Mouse (Mus musculus) forebrain, embryonic 11.5 days (tissue): ENCODE results near the gene Zic4. TPM values are rescaled to one million over a fixed set of nuclear protein-coding genes. Genes with fewer than 3 reads are reported as not detected.

Experiments
- ATAC-seq: fragments of 200-750 bp; cut with Nextera tagmentation; replicated peaks from 2 replicates; pipeline ENCODE4 v1.8.0; 2017; ENCODE audit warnings: moderate TSS enrichment; ENCODE audit not compliant: low FRiP score
- DNase-seq: peaks from one replicate; pipeline ENCODE4 v3.0.0-alpha.2; 2017; ENCODE audit warnings: low spot score
- H3K27ac ChIP-seq: fragments of 300-500 bp; sonication (generic); 2 replicates; pipeline ENCODE4 v1.5.1; 2014; ENCODE audit warnings: low read depth, low read length
- H3K27me3 ChIP-seq: fragments of 300-500 bp; sonication (generic); 2 replicates; pipeline ENCODE4 v1.6.1; 2014; ENCODE audit warnings: mild to moderate bottlenecking, low read length, mixed read lengths; ENCODE audit not compliant: control insufficient read depth, insufficient read depth
- H3K36me3 ChIP-seq: fragments of 300-500 bp; sonication (generic); 2 replicates; pipeline ENCODE4 v1.6.1; 2014; ENCODE audit warnings: mild to moderate bottlenecking, low read length, moderate library complexity, mixed read lengths; ENCODE audit not compliant: control insufficient read depth, insufficient read depth
- H3K4me1 ChIP-seq: fragments of 300-500 bp; sonication (generic); replicated peaks from 2 replicates; pipeline ENCODE4 v1.6.1; 2014; ENCODE audit warnings: low read length, mixed read lengths; ENCODE audit not compliant: control insufficient read depth, insufficient read depth
- H3K4me2 ChIP-seq: fragments of 300-500 bp; sonication (generic); 2 replicates; pipeline ENCODE4 v1.6.1; 2014; ENCODE audit warnings: low read depth, mild to moderate bottlenecking, low read length, moderate library complexity, mixed read lengths; ENCODE audit not compliant: severe bottlenecking
- H3K4me3 ChIP-seq: fragments of 300-500 bp; sonication (generic); 2 replicates; pipeline ENCODE4 v1.5.1; 2014; ENCODE audit warnings: low read depth, low read length
- H3K9ac ChIP-seq: fragments of 300-500 bp; sonication (generic); 2 replicates; pipeline ENCODE4 v1.6.1; 2014; ENCODE audit warnings: low read length
- H3K9me3 ChIP-seq: fragments of 300-500 bp; sonication (generic); 2 replicates; pipeline ENCODE4 v1.6.1; 2016; ENCODE audit warnings: low read length, mixed read lengths; ENCODE audit not compliant: control insufficient read depth
- WGBS: fragments of 180-500 bp; shearing (Covaris S2); extraction: QIAGEN DNeasy Blood & Tissue Kit; methylation state at CpG from one replicate; pipeline ENCODE4 v1.1.7; 2014; 5-methylcytosine and 5-hydroxymethylcytosine counted together
- polyA plus RNA-seq: library from polyadenylated mRNA; unstranded; fragments of >200 nt; fragmentation: Nextera tagmentation; extraction: Ambion mirVana; gene quantifications from 2 replicates; pipeline ENCODE4 v1.2.1, GENCODE M21; 2014

The Zic4 gene
- polyA plus RNA-seq, 1 experiment from 2014 or later: 59.5 TPM

DNA sequence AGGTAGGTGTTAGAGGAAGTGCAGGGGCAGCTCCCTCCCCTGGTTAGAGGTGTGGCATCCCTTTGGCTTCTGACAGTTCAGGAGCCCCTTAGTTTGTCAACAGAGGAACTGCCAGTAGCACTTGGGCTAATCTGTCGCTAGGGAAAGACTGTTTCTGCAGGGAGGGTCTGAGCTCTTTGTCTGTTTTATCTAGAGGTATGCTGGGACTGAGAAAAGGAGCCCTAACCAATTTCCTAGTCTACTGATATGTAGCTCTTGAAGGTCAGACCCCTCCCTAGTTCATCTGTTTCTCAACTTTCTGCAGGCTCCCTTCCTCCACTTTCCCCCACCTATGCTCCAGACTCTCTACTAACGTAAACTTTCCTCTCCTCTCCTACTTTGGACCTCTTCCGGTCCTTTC lies 47.6 kb downstream of the Zic4 start:
- DNase-seq (no peak), ATAC-seq (no peak)
- H3K9ac ChIP-seq: peak overlapping the region; percentile 41
- peaks cover 42% of the 10 kb centered on the region for H3K27me3 ChIP-seq
- peak overlapping the region; percentile 17; the same call in 1 of the 2 replicates for H3K4me3 ChIP-seq
- H3K27ac ChIP-seq: peak overlapping the region; percentile 34
- H3K9me3 ChIP-seq: no peaks in the 10 kb centered on the region
- no peaks in the 10 kb centered on the region for H3K4me1 ChIP-seq
- no peaks in the 10 kb centered on the region for H3K36me3 ChIP-seq
- 0% methylated on average over 3 of the region's 3 CpGs for WGBS
- H3K4me2 ChIP-seq: peak overlapping the region; percentile 39

DNA sequence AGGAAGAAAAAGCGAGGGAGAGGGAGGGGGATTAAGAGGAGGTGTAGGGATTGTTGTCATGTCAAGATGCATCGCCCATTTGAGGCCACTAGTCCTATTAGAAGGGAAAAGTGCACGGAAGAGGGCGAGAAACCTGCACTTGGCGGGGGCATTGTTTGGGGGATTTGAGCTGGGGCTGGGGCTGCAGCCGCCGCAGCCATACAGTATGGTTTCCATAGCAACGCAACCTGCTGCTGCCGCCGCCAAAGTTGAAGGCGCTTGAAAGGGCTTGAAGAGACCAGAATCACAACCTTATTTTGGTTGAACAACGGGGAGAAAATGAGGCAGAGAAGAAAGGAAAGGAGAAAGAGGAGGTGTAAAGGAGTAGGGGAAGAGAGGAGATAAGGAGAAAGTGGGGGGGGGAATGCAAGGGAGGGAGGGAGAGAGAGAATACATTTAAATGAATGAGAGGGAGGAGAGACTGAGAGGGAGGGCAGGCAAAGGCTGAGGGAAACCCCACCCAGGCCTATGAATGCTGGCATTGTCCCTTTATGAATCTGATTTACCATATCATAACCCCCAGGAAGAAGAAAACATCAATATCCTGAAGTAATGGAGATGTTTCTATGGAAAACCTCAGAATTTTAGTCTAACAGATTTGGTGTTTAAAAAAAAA lies 51.9 kb downstream of the Zic4 start:
- Histone ChIP-seq H3K27ac (no peak overlapping the region), H3K4me1 (no peaks in the 10 kb centered on the region; the same call in 1 of the 2 replicates), H3K9me3 (no peaks in the 10 kb centered on the region), H3K9ac (no peak overlapping the region), H3K4me3 (no peak overlapping the region), H3K27me3 (peaks cover 44% of the 10 kb centered on the region), H3K36me3 (no peaks in the 10 kb centered on the region), H3K4me2 (peak overlapping the region; percentile 5; the same call in 1 of the 2 replicates)
- 1% methylated on average over 12 of the region's 12 CpGs for WGBS
- DNase-seq: peak; percentile 78
- peak; percentile 84 for ATAC-seq

DNA sequence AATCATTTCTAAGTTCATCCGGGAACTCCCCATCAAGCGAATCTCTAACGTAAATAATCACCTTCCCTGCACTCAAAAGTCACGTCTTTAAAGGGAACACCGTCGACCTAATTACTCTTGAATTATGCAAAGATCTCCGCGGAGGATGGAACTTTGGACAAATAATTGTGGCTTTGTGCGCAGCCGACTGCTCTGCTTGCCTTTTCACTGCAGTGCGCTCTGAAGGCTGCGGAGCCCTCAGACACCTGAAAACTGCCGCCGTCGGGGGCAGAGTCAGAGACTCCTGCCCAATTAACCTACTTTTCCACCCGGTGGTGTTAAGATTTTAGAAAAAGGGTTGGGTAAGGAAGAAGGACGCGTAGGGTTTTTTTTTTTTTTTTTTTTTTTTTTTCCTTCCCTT lies 58.2 kb downstream of the Zic4 start:
- peak overlapping the region; percentile 43 for H3K4me2 ChIP-seq
- no peaks in the 10 kb centered on the region; the same call in 1 of the 2 replicates for H3K4me1 ChIP-seq
- 0% methylated on average over 18 of the region's 18 CpGs for WGBS
- DNase-seq (peak; percentile 56), ATAC-seq (no peak; the same call in 1 of the 2 replicates)
- no peaks in the 10 kb centered on the region for H3K36me3 ChIP-seq
- H3K9me3 ChIP-seq: no peaks in the 10 kb centered on the region
- peak overlapping the region; percentile 17 for H3K4me3 ChIP-seq
- peak overlapping the region; percentile 29; the same call in 1 of the 2 replicates for H3K9ac ChIP-seq
- 0 out of 2 replicates have a peak overlapping the region, but pooled peaks have one; percentile 5 for H3K27ac ChIP-seq
- H3K27me3 ChIP-seq: peaks cover 42% of the 10 kb centered on the region

Other genes starting within 250 kb of the Zic4 start
- gene Zic1, start 3.4 kb downstream of the Zic4 start, polyA plus RNA-seq: 14.7 and 15.7 TPM in 2 replicates